Mouse (Mus musculus) layer of hippocampus, postnatal 14 days (tissue): ENCODE results near the gene Erap1. TPM values are rescaled to one million over a fixed set of nuclear protein-coding genes. Genes with fewer than 3 reads are reported as not detected.

Experiments used
- total RNA-seq, 2 experiments: library from RNA; stranded (reverse); gene quantifications; 2 replicates each; pipeline ENCODE4 v1.2.3; 2021

Gene Erap1
- total RNA-seq, 2 experiments from 2014 or later = 9.1 to 17.2 TPM

Other genes starting within 250 kb of the Erap1 start
- 1 to 10 TPM; 3.5 to 5.1 TPM for gene Zfp72, start 248.7 kb upstream of the Erap1 start, total RNA-seq
- 100 to 1,000 TPM; 263 to 269 TPM for gene Ftl1-ps1, start 239.9 kb upstream of the Erap1 start, total RNA-seq
- gene Zfp825, start 145.6 kb upstream of the Erap1 start, total RNA-seq = 1 to 10 TPM; 6.2 to 6.3 TPM
- 1 to 10 TPM; 6.2 to 6.5 TPM for gene Cast, start 169.2 kb downstream of the Erap1 start, total RNA-seq